Mouse (Mus musculus) myocyte (in vitro differentiated cells): ENCODE measurements around the gene Bbs9.

Experiments used
- E2F4 ChIP-seq: IDR thresholded peaks from one replicate; pipeline ENCODE4 v1.6.1; 2011; ENCODE audit warnings: mild to moderate bottlenecking, control low read depth, moderate library complexity; ENCODE audit not compliant: insufficient read depth
- MAX ChIP-seq: IDR thresholded peaks from one replicate; pipeline ENCODE4 v1.6.1; 2011; ENCODE audit warnings: low read depth, mild to moderate bottlenecking, control low read depth
- MYOD1 ChIP-seq, 3 experiments: IDR thresholded peaks; one replicate each; pipeline ENCODE4 v1.6.1; 2011; ENCODE audit warnings: control low read depth in 2 of 3, low read depth in 2 of 3, mild to moderate bottlenecking in 2 of 3, moderate library complexity in 1 of 3; ENCODE audit not compliant: insufficient read length in 2 of 3, control insufficient read depth in 1 of 3
- POLR2A ChIP-seq: IDR thresholded peaks from one replicate; pipeline ENCODE4 v1.6.1; 2011; ENCODE audit warnings: low read depth, mild to moderate bottlenecking, control low read depth, moderate library complexity; ENCODE audit not compliant: insufficient read length
- POLR2AphosphoS2 ChIP-seq: IDR thresholded peaks from one replicate; pipeline ENCODE4 v1.6.1; 2011; ENCODE audit warnings: low read depth, control low read depth; ENCODE audit not compliant: insufficient read length
- REST ChIP-seq: IDR thresholded peaks from one replicate; pipeline ENCODE4 v1.6.1; 2011; ENCODE audit warnings: mild to moderate bottlenecking, control low read depth, moderate library complexity; ENCODE audit not compliant: insufficient read depth, insufficient read length
- TCF12 ChIP-seq: IDR thresholded peaks from one replicate; pipeline ENCODE4 v1.6.1; 2011; ENCODE audit warnings: mild to moderate bottlenecking, control low read depth; ENCODE audit not compliant: poor library complexity, insufficient read depth, severe bottlenecking

DNA sequence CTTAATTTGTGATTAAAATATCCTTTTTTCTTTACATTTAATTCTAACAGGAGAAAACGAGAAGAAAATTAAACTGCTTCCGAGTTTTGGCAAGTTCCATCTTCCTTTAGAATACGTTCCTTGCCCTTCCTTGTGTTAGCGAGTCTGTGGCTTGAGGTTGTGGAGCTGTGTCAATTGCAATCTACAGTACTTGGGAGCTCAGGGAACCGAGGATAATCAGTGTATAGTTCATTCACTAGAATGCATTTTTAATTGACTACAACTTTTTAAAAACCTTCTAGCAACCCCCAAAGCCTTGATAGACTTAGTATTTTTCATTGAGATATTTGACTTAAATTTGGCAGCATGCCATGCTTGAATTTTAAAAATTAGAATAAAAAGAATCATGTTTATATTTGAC is 68.0 kb downstream of the Bbs9 start:
- TF ChIP-seq TCF12 (no peak), POLR2A (no peak), E2F4 (no peak), POLR2AphosphoS2 (no peak), REST (no peak), MYOD1 (IDR thresholded peaks at IDR 0.05; ENCODE audit: control insufficient read depth in 1 of 3, insufficient read length in 2 of 3, low read depth in 2 of 3) (no peak), MAX (no peak)
